Mouse (Mus musculus): ENCODE results near the gene Epha7.

- TF ChIP-seq CTCF (conservative IDR thresholded peaks at IDR 0.05 in 1 of 2, IDR thresholded peaks at IDR 0.05 in 1 of 2; ENCODE audit: low read depth in 2 of 2, low read length in 2 of 2) (no peak), RCOR1 (conservative IDR thresholded peaks at IDR 0.05; ENCODE audit: low read depth, low read length) (no peak), MYC (IDR thresholded peaks at IDR 0.05; ENCODE audit: low read depth, low read length) (no peak), JUND (conservative IDR thresholded peaks at IDR 0.05; ENCODE audit: low read depth, low read length) (no peak), POLR2A (IDR thresholded peaks at IDR 0.05; ENCODE audit: low read depth, low read length) (no peak), ZKSCAN1 (IDR thresholded peaks at IDR 0.05; ENCODE audit: borderline replicate concordance, low read depth, low read length) (no peak)
These were observed 2.6 kb downstream of the Epha7 start for GRCm38 (mm10) chr4:28815621-28815920.

Data from CH12.LX (cell line).